8 mouse cellular contexts compared by ENCODE assay signal in the genomic region with DNA sequence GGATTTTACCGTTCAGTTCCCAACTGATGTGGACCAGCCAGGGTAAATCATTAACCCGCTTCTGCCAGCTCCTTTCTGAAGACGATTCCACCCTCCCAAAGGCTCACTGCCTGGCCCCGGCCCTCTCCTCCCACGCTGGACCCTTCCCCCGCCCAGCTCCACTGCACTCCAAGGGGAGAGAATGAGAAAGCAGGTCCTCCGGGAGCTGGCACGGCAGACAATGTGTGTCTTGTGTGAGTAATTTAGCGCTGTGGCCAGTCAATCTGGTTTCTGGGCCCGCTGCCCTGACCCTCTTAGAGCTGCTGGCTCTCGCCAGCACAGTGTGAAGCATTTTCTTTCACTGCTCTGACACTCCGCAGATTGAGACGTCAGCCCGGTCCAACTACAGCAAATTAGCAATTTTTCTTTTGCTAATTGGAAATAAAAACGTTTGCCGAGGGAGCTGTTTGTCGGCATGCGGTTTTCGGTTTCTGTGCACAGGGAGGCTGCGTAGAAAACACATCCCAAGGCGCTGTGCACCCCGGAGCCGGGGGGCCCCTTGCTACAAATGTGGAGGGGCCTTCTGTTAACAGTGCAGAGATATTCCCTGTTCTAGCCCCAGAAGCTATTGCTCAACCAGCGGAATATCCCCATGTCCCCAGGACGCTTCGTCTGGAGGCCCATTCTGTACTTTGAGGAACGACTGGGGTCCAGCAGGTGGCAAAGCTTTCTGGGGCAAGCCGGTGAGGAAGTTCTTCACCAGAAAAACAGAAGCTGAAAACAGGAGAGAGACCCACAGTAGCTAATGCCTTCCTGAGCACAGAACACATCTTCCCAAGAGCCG.
DNase-seq lines count a peak whose midpoint lies in the region; ATAC-seq and TF ChIP-seq lines count a peak whose summit lies in the region.

No protein-coding gene starts in this region.

- peak overlapping the region; percentile 15; the same call in 1 of the 2 replicates for H3K9ac ChIP-seq in forebrain, postnatal 0 days
- H3K9ac ChIP-seq in limb, embryonic 15.5 days: no peak overlapping the region
- peak overlapping the region; percentile 21; the same call in 1 of the 2 replicates for H3K9ac ChIP-seq in midbrain, embryonic 16.5 days (ENCODE audit: low read depth, low read length)

- peaks cover 36% of the 10 kb centered on the region for H3K4me1 ChIP-seq in forebrain, postnatal 0 days (ENCODE audit: insufficient read depth)
- H3K4me1 ChIP-seq in limb, embryonic 15.5 days: peaks cover 73% of the 10 kb centered on the region
- peaks cover 23% of the 10 kb centered on the region for H3K4me1 ChIP-seq in midbrain, embryonic 16.5 days (ENCODE audit: control insufficient read depth, insufficient read depth, low read length)

- peak overlapping the region; percentile 46; the same call in 1 of the 2 replicates for H3K27ac ChIP-seq in forebrain, postnatal 0 days (ENCODE audit: low read depth, low read length)
- peak overlapping the region; percentile 50; the same call in 1 of the 2 replicates for H3K27ac ChIP-seq in limb, embryonic 15.5 days
- H3K27ac ChIP-seq in midbrain, embryonic 16.5 days (ENCODE audit: low read length): peak overlapping the region; percentile 51; the same call in 1 of the 2 replicates

- WGBS in forebrain, postnatal 0 days: 10% methylated on average over 29 of the region's 29 CpGs
- 34% methylated on average over 29 of the region's 29 CpGs for WGBS in limb, embryonic 15.5 days
- 15% methylated on average over 29 of the region's 29 CpGs for WGBS in midbrain, embryonic 16.5 days

- H3K27me3 ChIP-seq in forebrain, postnatal 0 days (ENCODE audit: insufficient read depth, low read length): no peaks in the 10 kb centered on the region; the same call in 1 of the 2 replicates
- peaks cover 20% of the 10 kb centered on the region; the same call in 1 of the 2 replicates for H3K27me3 ChIP-seq in limb, embryonic 15.5 days
- peaks cover 18% of the 10 kb centered on the region for H3K27me3 ChIP-seq in midbrain, embryonic 16.5 days (ENCODE audit: control insufficient read depth, insufficient read depth, low read depth, low read length)

- H3K4me3 ChIP-seq in forebrain, postnatal 0 days (ENCODE audit: low read depth, low read length): 0 out of 2 replicates have a peak overlapping the region, but pooled peaks have one; percentile 0
- no peak overlapping the region for H3K4me3 ChIP-seq in limb, embryonic 15.5 days
- no peak overlapping the region for H3K4me3 ChIP-seq in midbrain, embryonic 16.5 days (ENCODE audit: low read depth, low read length)

- ATAC-seq in forebrain, postnatal 0 days: peak; percentile 93
- ATAC-seq in limb, embryonic 15.5 days (ENCODE audit: insufficient number of reproducible peaks, low FRiP score, low TSS enrichment, low read depth): peak; percentile 43; the same call in 1 of the 2 replicates
- ATAC-seq in midbrain, embryonic 16.5 days: peak; percentile 82

- H3K9me3 ChIP-seq in forebrain, postnatal 0 days (ENCODE audit: low read length): no peaks in the 10 kb centered on the region
- no peaks in the 10 kb centered on the region for H3K9me3 ChIP-seq in limb, embryonic 15.5 days
- no peaks in the 10 kb centered on the region for H3K9me3 ChIP-seq in midbrain, embryonic 16.5 days (replicated peaks; ENCODE audit: control insufficient read depth, low read length, poor library complexity, severe bottlenecking)

- no peaks in the 10 kb centered on the region for H3K36me3 ChIP-seq in forebrain, postnatal 0 days (ENCODE audit: insufficient read depth)
- no peaks in the 10 kb centered on the region for H3K36me3 ChIP-seq in limb, embryonic 15.5 days
- H3K36me3 ChIP-seq in midbrain, embryonic 16.5 days (ENCODE audit: control insufficient read depth, insufficient read depth, low read length): no peaks in the 10 kb centered on the region

- peak overlapping the region; percentile 36 for H3K4me2 ChIP-seq in forebrain, postnatal 0 days (ENCODE audit: low read depth)
- H3K4me2 ChIP-seq in limb, embryonic 15.5 days: peak overlapping the region; percentile 24
- peak overlapping the region; percentile 30 for H3K4me2 ChIP-seq in midbrain, embryonic 16.5 days (ENCODE audit: low read length)

- TF ChIP-seq CTCF in forebrain, postnatal 0 days (IDR thresholded peaks at IDR 0.05; ENCODE audit: low read depth): peak; percentile 37

- intact Hi-C loops in heart, postnatal 10 days (cut with DNase I): loop anchor here (5.0 kb wide), 1 partner anchor 137 kb away; a partner anchor contains a TSS

- peak; percentile 13 for DNase-seq in adrenal gland, adult 8-10 months
- no peak for DNase-seq in adrenal gland, postnatal 4 days (ENCODE audit: low spot score in 2 of 2)
- DNase-seq in forebrain, postnatal 0 days: peak; percentile 91
- DNase-seq in heart, postnatal 10 days: peak; percentile 91 to 93
- DNase-seq in kidney, postnatal 25 days: peak; percentile 82 to 90
- DNase-seq in testis, postnatal 14 days (ENCODE audit: low spot score): peak; percentile 53

Comparison
In these comparisons a context has a peak if more than half of its experiments do, and no peak if none do; other contexts are left out.
1. DNase-seq: peak in adrenal gland, adult 8-10 months (single experiment), forebrain, postnatal 0 days (single experiment), heart, postnatal 10 days (2 of 2), kidney, postnatal 25 days (2 of 2) and testis, postnatal 14 days (single experiment); none in adrenal gland, postnatal 4 days (0 of 2).
2. ATAC-seq: peak in every context shown above with its lines; median percentile 93 in forebrain, postnatal 0 days; 82 in midbrain, embryonic 16.5 days; 43 in limb, embryonic 15.5 days.
3. Peak in every context shown above with its lines, with median percentiles within 50 percentile points of each other: H3K27ac ChIP-seq and H3K4me2 ChIP-seq.